ENCODE assay signal across 13 mouse cellular contexts in the genomic region with DNA sequence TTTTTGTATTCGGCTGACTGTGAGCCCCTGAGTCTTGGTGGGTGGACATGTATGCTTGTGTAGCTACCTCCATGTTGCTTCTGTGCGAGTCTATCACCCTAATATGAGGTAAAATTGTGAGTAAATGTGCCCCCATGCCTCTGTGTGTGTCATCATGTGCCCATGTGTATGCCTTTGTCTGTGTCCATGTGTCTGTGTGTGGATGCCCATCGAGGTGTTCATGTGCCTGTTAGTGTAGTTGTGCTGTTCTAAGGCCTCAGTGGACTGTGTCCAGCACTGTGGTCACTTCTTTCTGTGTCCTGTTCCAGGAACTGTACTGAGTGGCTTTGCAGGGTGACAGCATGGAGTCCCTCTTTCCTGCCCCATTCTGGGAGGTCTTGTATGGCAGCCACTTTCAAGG. TPM values are rescaled to one million over a fixed set of nuclear protein-coding genes. Genes with fewer than 3 reads are reported as not detected.
DNase-seq lines count a peak whose midpoint lies in the region; ATAC-seq and TF ChIP-seq lines count a peak whose summit lies in the region.
"Had no signal": no experiment of that assay in that cellular context is flagged by ENCODE, and none has a peak within 500 bp of the region (broad histone marks: within the 10 kb centered on the region; RNA-seq: fewer than 3 reads in every experiment).

No protein-coding gene starts in this region.

- 77% methylated on average over 3 of the region's 3 CpGs for WGBS in kidney, embryonic 15.5 days
- WGBS in forebrain, embryonic 11.5 days = 56% methylated on average over 3 of the region's 3 CpGs
- WGBS in hindbrain, embryonic 14.5 days = 46% methylated on average over 3 of the region's 3 CpGs
- WGBS in midbrain, postnatal 0 days = 29% methylated on average over 3 of the region's 3 CpGs
- WGBS in kidney, embryonic 16.5 days = 82% methylated on average over 3 of the region's 3 CpGs

- no peak overlapping the region for H3K4me3 ChIP-seq in kidney, embryonic 15.5 days (replicated peaks)
- peak overlapping the region; percentile 27 for H3K4me3 ChIP-seq in forebrain, embryonic 11.5 days (ENCODE audit: low read depth, low read length)
- peak overlapping the region; percentile 53 for H3K4me3 ChIP-seq in hindbrain, embryonic 14.5 days (replicated peaks; ENCODE audit: low read length)
- peak overlapping the region; percentile 48 for H3K4me3 ChIP-seq in midbrain, postnatal 0 days (ENCODE audit: low read depth, low read length)
- no peak overlapping the region for H3K4me3 ChIP-seq in kidney, embryonic 16.5 days (ENCODE audit: low read length)
- H3K4me3 ChIP-seq: liver, embryonic 15.5 days; myocyte had no signal

- no peak overlapping the region for H3K9ac ChIP-seq in kidney, embryonic 15.5 days
- H3K9ac ChIP-seq in forebrain, embryonic 11.5 days (ENCODE audit: low read length) = peak overlapping the region; percentile 59
- H3K9ac ChIP-seq in hindbrain, embryonic 14.5 days = peak overlapping the region; percentile 75
- H3K9ac ChIP-seq in midbrain, postnatal 0 days (replicated peaks; ENCODE audit: low read length, poor library complexity, severe bottlenecking) = peak overlapping the region; percentile 73
- no peak overlapping the region for H3K9ac ChIP-seq in kidney, embryonic 16.5 days (replicated peaks; ENCODE audit: low read length)
- H3K9ac ChIP-seq: liver, embryonic 15.5 days had no signal

- no peak for DNase-seq in kidney, postnatal 36 days
- no peak for DNase-seq in forebrain, embryonic 11.5 days (ENCODE audit: low spot score)
- no peak for DNase-seq in hindbrain, embryonic 14.5 days (ENCODE audit: low spot score)
- no peak for DNase-seq in midbrain, postnatal 0 days (ENCODE audit: low spot score)
- DNase-seq in layer of hippocampus, adult 8-10 months (ENCODE audit: low spot score in 2 of 2) = no peak
- DNase-seq in urinary bladder, postnatal 10 days (ENCODE audit: low spot score) = no peak

- H3K27ac ChIP-seq in kidney, embryonic 15.5 days = no peak overlapping the region
- peak overlapping the region; percentile 19; the same call in 1 of the 2 replicates for H3K27ac ChIP-seq in forebrain, embryonic 11.5 days (ENCODE audit: low read depth, low read length)
- peak overlapping the region; percentile 97 for H3K27ac ChIP-seq in hindbrain, embryonic 14.5 days
- peak overlapping the region; percentile 92 for H3K27ac ChIP-seq in midbrain, postnatal 0 days (ENCODE audit: low read depth, low read length)
- no peak overlapping the region for H3K27ac ChIP-seq in kidney, embryonic 16.5 days (ENCODE audit: low read length)
- H3K27ac ChIP-seq: liver, embryonic 15.5 days had no signal

- H3K4me2 ChIP-seq in kidney, embryonic 15.5 days = no peak overlapping the region; the same call in 1 of the 2 replicates
- peak overlapping the region; percentile 44 for H3K4me2 ChIP-seq in forebrain, embryonic 11.5 days (ENCODE audit: low read depth, low read length, severe bottlenecking)
- H3K4me2 ChIP-seq in hindbrain, embryonic 14.5 days (replicated peaks) = peak overlapping the region; percentile 83
- peak overlapping the region; percentile 77 for H3K4me2 ChIP-seq in midbrain, postnatal 0 days (ENCODE audit: low read depth, low read length, poor library complexity, severe bottlenecking)
- no peak overlapping the region for H3K4me2 ChIP-seq in kidney, embryonic 16.5 days (replicated peaks; ENCODE audit: low read depth, low read length)
- H3K4me2 ChIP-seq: liver, embryonic 15.5 days had no signal

- H3K9me3 ChIP-seq in kidney, embryonic 15.5 days (replicated peaks) = no peaks in the 10 kb centered on the region
- no peaks in the 10 kb centered on the region for H3K9me3 ChIP-seq in forebrain, embryonic 11.5 days (ENCODE audit: control insufficient read depth, low read length)
- no peaks in the 10 kb centered on the region for H3K9me3 ChIP-seq in hindbrain, embryonic 14.5 days (ENCODE audit: control insufficient read depth, low read length)
- no peaks in the 10 kb centered on the region for H3K9me3 ChIP-seq in midbrain, postnatal 0 days (ENCODE audit: low read length)
- no peaks in the 10 kb centered on the region for H3K9me3 ChIP-seq in kidney, embryonic 16.5 days (ENCODE audit: low read length)
- H3K9me3 ChIP-seq: liver, embryonic 15.5 days had no signal

- H3K36me3 ChIP-seq in kidney, embryonic 15.5 days = no peaks in the 10 kb centered on the region
- no peaks in the 10 kb centered on the region for H3K36me3 ChIP-seq in forebrain, embryonic 11.5 days (ENCODE audit: control insufficient read depth, insufficient read depth, low read length)
- peaks cover 19% of the 10 kb centered on the region for H3K36me3 ChIP-seq in hindbrain, embryonic 14.5 days (replicated peaks; ENCODE audit: control insufficient read depth, insufficient read depth)
- peaks cover 23% of the 10 kb centered on the region for H3K36me3 ChIP-seq in midbrain, postnatal 0 days (ENCODE audit: insufficient read depth, low read length)
- no peaks in the 10 kb centered on the region for H3K36me3 ChIP-seq in kidney, embryonic 16.5 days (ENCODE audit: insufficient read depth, low read length)
- H3K36me3 ChIP-seq: liver, embryonic 15.5 days had no signal

- no peak for TF ChIP-seq CTCF in midbrain, postnatal 0 days (IDR thresholded peaks at IDR 0.05)

- H3K4me1 ChIP-seq in kidney, embryonic 15.5 days = no peaks in the 10 kb centered on the region
- H3K4me1 ChIP-seq in forebrain, embryonic 11.5 days (replicated peaks; ENCODE audit: control insufficient read depth, insufficient read depth, low read length) = peaks cover 4% of the 10 kb centered on the region; the same call in 1 of the 2 replicates
- H3K4me1 ChIP-seq in hindbrain, embryonic 14.5 days (replicated peaks; ENCODE audit: control insufficient read depth, insufficient read depth, low read length) = peaks cover 36% of the 10 kb centered on the region
- peaks cover 25% of the 10 kb centered on the region for H3K4me1 ChIP-seq in midbrain, postnatal 0 days (ENCODE audit: insufficient read depth, low read length)
- peaks cover 3% of the 10 kb centered on the region; the same call in 1 of the 2 replicates for H3K4me1 ChIP-seq in kidney, embryonic 16.5 days (ENCODE audit: insufficient read depth, low read length)
- H3K4me1 ChIP-seq: liver, embryonic 15.5 days had no signal

- H3K27me3 ChIP-seq in kidney, embryonic 15.5 days = peaks cover 6% of the 10 kb centered on the region; the same call in 1 of the 2 replicates
- no peaks in the 10 kb centered on the region for H3K27me3 ChIP-seq in forebrain, embryonic 11.5 days (ENCODE audit: control insufficient read depth, insufficient read depth, low read length)
- no peaks in the 10 kb centered on the region for H3K27me3 ChIP-seq in hindbrain, embryonic 14.5 days (ENCODE audit: control insufficient read depth, insufficient read depth, low read length)
- H3K27me3 ChIP-seq in midbrain, postnatal 0 days (ENCODE audit: insufficient read depth, low read length) = no peaks in the 10 kb centered on the region
- H3K27me3 ChIP-seq in kidney, embryonic 16.5 days (ENCODE audit: insufficient read depth, low read length) = peaks cover 2% of the 10 kb centered on the region; the same call in 1 of the 2 replicates
- H3K27me3 ChIP-seq: liver, embryonic 15.5 days had no signal

- ATAC-seq in kidney, embryonic 15.5 days (replicated peaks; ENCODE audit: low FRiP score) = 0 out of 2 replicates have a peak, but pooled peaks have one; percentile 2
- ATAC-seq in forebrain, embryonic 11.5 days (replicated peaks; ENCODE audit: low FRiP score) = peak; percentile 57
- ATAC-seq in hindbrain, embryonic 14.5 days (ENCODE audit: low FRiP score) = peak; percentile 12
- peak; percentile 40; the same call in 1 of the 2 replicates for ATAC-seq in midbrain, postnatal 0 days (ENCODE audit: low FRiP score)
- ATAC-seq in kidney, embryonic 16.5 days (ENCODE audit: low FRiP score, low TSS enrichment) = no peak

RNA-seq across cellular contexts. Expression of a gene that starts 0.6 kb away (rescaled TPM):
- polyA plus RNA-seq in kidney, embryonic 15.5 days (2015; fragmentation: Nextera tagmentation; extraction: Ambion mirVana) = 0.36 and 1.9 TPM in 2 replicates
- polyA plus RNA-seq in forebrain, embryonic 11.5 days (2014; fragmentation: Nextera tagmentation; extraction: Ambion mirVana) = 12.8 and 15.8 TPM in 2 replicates
- polyA plus RNA-seq in hindbrain, embryonic 14.5 days (2014; fragmentation: Nextera tagmentation; extraction: Ambion mirVana) = 102 and 108 TPM in 2 replicates
- 195 and 210 TPM in 2 replicates for total RNA-seq in midbrain, postnatal 0 days (2014; rRNA removed)
- 88.1 and 93.6 TPM in 2 replicates for polyA plus RNA-seq in midbrain, postnatal 0 days (2015; fragmentation: Nextera tagmentation; extraction: Ambion mirVana)
- 0.50 and 0.67 TPM in 2 replicates for polyA plus RNA-seq in kidney, embryonic 16.5 days (2015; fragmentation: Nextera tagmentation; extraction: Ambion mirVana)
- 10 to 100 TPM; 50.4 to 67.7 (median 56.7) TPM for total RNA-seq in layer of hippocampus, adult 8-10 months (2022)
- total RNA-seq: gastrocnemius, adult 18-20 months had no signal
- polyA plus RNA-seq: myocyte had no signal

RNA-seq across cellular contexts. Expression of a gene that starts 17.1 kb away (rescaled TPM):
- 0.22 TPM in 1 of 2 replicates, not detected in the other for polyA plus RNA-seq in kidney, embryonic 15.5 days (2015; fragmentation: Nextera tagmentation; extraction: Ambion mirVana)
- not detected in 2 replicates for polyA plus RNA-seq in forebrain, embryonic 11.5 days (2014; fragmentation: Nextera tagmentation; extraction: Ambion mirVana)
- not detected in 2 replicates for polyA plus RNA-seq in hindbrain, embryonic 14.5 days (2014; fragmentation: Nextera tagmentation; extraction: Ambion mirVana)
- not detected in 2 replicates for total RNA-seq in midbrain, postnatal 0 days (2014; rRNA removed)
- polyA plus RNA-seq in midbrain, postnatal 0 days (2015; fragmentation: Nextera tagmentation; extraction: Ambion mirVana) = not detected in 2 replicates
- not detected in 2 replicates for polyA plus RNA-seq in kidney, embryonic 16.5 days (2015; fragmentation: Nextera tagmentation; extraction: Ambion mirVana)
- not detected for total RNA-seq in layer of hippocampus, adult 8-10 months (2022)
- total RNA-seq: adrenal gland, adult 18-20 months; gastrocnemius, adult 18-20 months had no signal
- polyA plus RNA-seq: large intestine, adult 2 months; liver, embryonic 15.5 days; myocyte had no signal

RNA-seq across cellular contexts. Expression of a gene that starts 21.6 kb away (rescaled TPM):
- polyA plus RNA-seq in kidney, embryonic 15.5 days (2015; fragmentation: Nextera tagmentation; extraction: Ambion mirVana) = 56.6 and 61.7 TPM in 2 replicates
- 64.7 and 74.8 TPM in 2 replicates for polyA plus RNA-seq in forebrain, embryonic 11.5 days (2014; fragmentation: Nextera tagmentation; extraction: Ambion mirVana)
- polyA plus RNA-seq in hindbrain, embryonic 14.5 days (2014; fragmentation: Nextera tagmentation; extraction: Ambion mirVana) = 69.0 and 73.0 TPM in 2 replicates
- total RNA-seq in midbrain, postnatal 0 days (2014; rRNA removed) = 51.2 and 65.2 TPM in 2 replicates
- polyA plus RNA-seq in midbrain, postnatal 0 days (2015; fragmentation: Nextera tagmentation; extraction: Ambion mirVana) = 63.6 and 69.4 TPM in 2 replicates
- polyA plus RNA-seq in kidney, embryonic 16.5 days (2015; fragmentation: Nextera tagmentation; extraction: Ambion mirVana) = 67.7 and 72.1 TPM in 2 replicates
- 10 to 100 TPM; 39.6 to 51.5 (median 42.7) TPM for total RNA-seq in layer of hippocampus, adult 8-10 months (2022)

RNA-seq across cellular contexts. Expression of a gene that starts 35.3 kb away (rescaled TPM):
- polyA plus RNA-seq in kidney, embryonic 15.5 days (2015; fragmentation: Nextera tagmentation; extraction: Ambion mirVana) = 25.6 and 25.9 TPM in 2 replicates
- polyA plus RNA-seq in forebrain, embryonic 11.5 days (2014; fragmentation: Nextera tagmentation; extraction: Ambion mirVana) = 21.1 and 22.6 TPM in 2 replicates
- polyA plus RNA-seq in hindbrain, embryonic 14.5 days (2014; fragmentation: Nextera tagmentation; extraction: Ambion mirVana) = 40.6 and 50.4 TPM in 2 replicates
- total RNA-seq in midbrain, postnatal 0 days (2014; rRNA removed) = 50.8 and 54.4 TPM in 2 replicates
- 61.9 and 68.2 TPM in 2 replicates for polyA plus RNA-seq in midbrain, postnatal 0 days (2015; fragmentation: Nextera tagmentation; extraction: Ambion mirVana)
- polyA plus RNA-seq in kidney, embryonic 16.5 days (2015; fragmentation: Nextera tagmentation; extraction: Ambion mirVana) = 29.3 and 29.9 TPM in 2 replicates
- 10 to 100 TPM; 53.6 to 71.8 (median 69.3) TPM for total RNA-seq in layer of hippocampus, adult 8-10 months (2022)

RNA-seq across cellular contexts. Expression of a gene that starts 43.9 kb away (rescaled TPM):
- polyA plus RNA-seq in kidney, embryonic 15.5 days (2015; fragmentation: Nextera tagmentation; extraction: Ambion mirVana) = 48.1 and 49.9 TPM in 2 replicates
- 15.8 and 18.8 TPM in 2 replicates for polyA plus RNA-seq in forebrain, embryonic 11.5 days (2014; fragmentation: Nextera tagmentation; extraction: Ambion mirVana)
- polyA plus RNA-seq in hindbrain, embryonic 14.5 days (2014; fragmentation: Nextera tagmentation; extraction: Ambion mirVana) = 19.3 and 20.9 TPM in 2 replicates
- 8.3 and 15.4 TPM in 2 replicates for total RNA-seq in midbrain, postnatal 0 days (2014; rRNA removed)
- 9.2 and 11.2 TPM in 2 replicates for polyA plus RNA-seq in midbrain, postnatal 0 days (2015; fragmentation: Nextera tagmentation; extraction: Ambion mirVana)
- 61.6 and 65.2 TPM in 2 replicates for polyA plus RNA-seq in kidney, embryonic 16.5 days (2015; fragmentation: Nextera tagmentation; extraction: Ambion mirVana)
- total RNA-seq in layer of hippocampus, adult 8-10 months (2022) = 10 to 100 TPM in 3 of 4 experiments, 1 to 10 TPM in 1; 7.6 to 11.3 (median 10.9) TPM

Comparison
In these comparisons a context has a peak if more than half of its experiments do, and no peak if none do; other contexts are left out.
1. H3K27ac ChIP-seq: peak in forebrain, embryonic 11.5 days (single experiment), hindbrain, embryonic 14.5 days (single experiment) and midbrain, postnatal 0 days (single experiment); none in kidney, embryonic 15.5 days (single experiment) and kidney, embryonic 16.5 days (single experiment).
2. H3K4me2 ChIP-seq: peak in forebrain, embryonic 11.5 days (single experiment), hindbrain, embryonic 14.5 days (single experiment) and midbrain, postnatal 0 days (single experiment); none in kidney, embryonic 15.5 days (single experiment) and kidney, embryonic 16.5 days (single experiment).
3. H3K4me3 ChIP-seq: peak in forebrain, embryonic 11.5 days (single experiment), hindbrain, embryonic 14.5 days (single experiment) and midbrain, postnatal 0 days (single experiment); none in kidney, embryonic 15.5 days (single experiment) and kidney, embryonic 16.5 days (single experiment).
4. H3K9ac ChIP-seq: peak in forebrain, embryonic 11.5 days (single experiment), hindbrain, embryonic 14.5 days (single experiment) and midbrain, postnatal 0 days (single experiment); none in kidney, embryonic 15.5 days (single experiment) and kidney, embryonic 16.5 days (single experiment).